Mouse (Mus musculus): ENCODE measurements at regions not wholly inside any gene's neighbourhood (a gene's known extent, or its start where the extent isn't known, plus 50 kb on each side); places are given as distances from the start of the nearest gene placed in this dataset.

DNA sequence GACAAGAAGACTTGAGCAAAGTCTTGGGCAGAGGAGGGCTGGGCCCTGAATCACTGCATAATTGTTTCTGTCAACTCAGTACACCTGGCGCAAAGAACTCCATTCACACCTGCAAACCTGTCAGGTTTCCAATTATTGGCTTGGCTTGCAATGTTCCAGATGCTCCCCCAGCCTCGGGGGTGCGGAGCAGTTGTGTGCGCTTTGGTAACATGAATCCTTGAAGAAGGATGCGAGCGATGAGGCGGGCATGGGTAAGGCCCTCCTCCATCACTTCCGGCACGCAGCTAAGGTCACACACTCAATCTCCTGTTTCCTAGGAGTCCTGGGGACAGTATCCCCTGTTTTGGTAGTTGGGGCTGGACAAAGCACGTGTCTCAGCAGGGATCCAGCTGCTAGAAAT, 81.6 kb upstream of the Pcdh8 start:
- no peak for DNase-seq

- DNase-seq, result no peak
Measured at GRCm38 (mm10) chr14:79851795-79852194, 80.7 kb upstream of the Pcdh8 start.

GRCm38 (mm10) chr14:79851231-79851630, 80.1 kb upstream of the Pcdh8 start:
- no peak for DNase-seq

GRCm38 (mm10) chr14:79849617-79850435, 78.7 kb upstream of the Pcdh8 start:
- DNase-seq, result no peak

DNA sequence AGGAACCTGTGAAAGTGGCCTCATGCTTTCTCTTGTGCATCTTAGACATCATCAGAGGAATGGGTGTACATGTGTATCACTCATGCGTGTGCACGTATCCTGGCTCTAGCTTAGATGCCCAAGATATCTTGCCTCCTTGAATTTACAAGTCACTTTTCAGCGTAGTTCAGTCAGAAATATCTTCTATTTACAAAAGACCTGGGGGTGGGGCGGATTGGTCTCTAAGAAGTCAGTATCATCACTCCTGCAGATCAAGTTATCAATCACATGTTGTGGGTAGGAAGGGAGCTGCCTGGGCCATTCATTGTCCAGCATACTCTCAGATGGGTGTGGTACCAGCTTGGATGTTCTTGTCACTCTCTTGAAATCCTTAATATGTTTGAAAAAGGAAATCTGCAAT, 77.0 kb upstream of the Pcdh8 start:
- no peak for DNase-seq

- DNase-seq, result no peak
Measured at GRCm38 (mm10) chr14:79844306-79844705, 73.2 kb upstream of the Pcdh8 start.

DNA sequence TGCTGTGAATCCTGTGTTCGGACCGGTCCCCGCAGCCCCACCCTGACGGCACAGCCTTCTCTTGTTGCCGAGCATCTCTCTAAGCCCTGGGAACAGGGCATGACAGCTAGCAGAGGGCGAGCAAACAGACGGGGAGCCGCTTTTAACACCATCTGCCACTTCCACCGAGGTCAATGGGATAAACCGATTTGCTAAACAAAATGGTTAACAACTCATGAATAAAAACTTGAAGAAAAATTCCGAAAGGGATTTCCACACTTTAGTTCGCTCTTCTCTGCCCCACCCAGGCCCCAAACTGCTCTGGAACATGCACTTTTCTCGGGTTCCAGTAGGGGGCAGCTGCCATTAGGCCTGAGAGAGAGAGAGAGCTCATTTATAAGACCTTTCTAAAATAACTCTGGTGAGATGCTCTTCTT, 72.0 kb upstream of the Pcdh8 start:
- DNase-seq, result no peak

- DNase-seq, result no peak
Measured at GRCm38 (mm10) chr14:79842734-79843133, 71.6 kb upstream of the Pcdh8 start.

- no peak for DNase-seq
Measured at GRCm38 (mm10) chr14:79837101-79837500, 66.0 kb upstream of the Pcdh8 start.

- DNase-seq, result no peak
Measured at GRCm38 (mm10) chr14:79836186-79836585, 65.1 kb upstream of the Pcdh8 start.

GRCm38 (mm10) chr14:79824670-79825446, 53.7 kb upstream of the Pcdh8 start:
- DNase-seq, result no peak

DNA sequence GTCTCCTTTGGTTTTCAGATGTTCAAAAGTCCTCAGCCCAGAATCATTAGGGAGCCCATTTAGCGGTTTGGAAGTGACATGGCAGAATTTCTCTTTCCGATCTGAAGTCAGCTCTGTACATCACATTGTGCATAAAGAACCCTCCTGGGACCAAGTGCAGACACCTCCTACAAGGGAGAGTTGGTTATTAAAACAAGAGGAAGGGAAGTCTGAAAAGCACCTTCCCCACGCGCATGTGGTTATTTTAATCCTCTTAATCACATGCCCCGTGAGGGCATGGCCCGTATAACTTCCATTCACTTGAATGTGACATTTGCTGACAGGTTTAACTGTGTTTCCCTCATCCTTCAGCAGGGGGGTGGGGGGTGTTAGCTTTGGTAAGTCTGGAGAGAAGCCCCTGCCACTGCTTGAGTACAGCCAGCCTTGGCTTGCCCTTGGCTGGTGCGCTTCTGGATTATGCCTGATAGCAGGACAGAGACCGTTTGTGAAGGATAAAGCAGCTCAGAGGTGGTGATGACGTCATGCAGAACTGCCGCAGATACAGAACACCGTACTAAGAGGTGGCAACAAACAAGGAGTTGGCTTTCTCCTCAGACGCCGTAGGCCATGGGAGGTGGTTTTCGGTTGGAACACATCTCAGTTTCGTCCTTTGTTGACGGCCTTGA, 51.5 kb upstream of the Pcdh8 start:
- DNase-seq, result no peak

DNA sequence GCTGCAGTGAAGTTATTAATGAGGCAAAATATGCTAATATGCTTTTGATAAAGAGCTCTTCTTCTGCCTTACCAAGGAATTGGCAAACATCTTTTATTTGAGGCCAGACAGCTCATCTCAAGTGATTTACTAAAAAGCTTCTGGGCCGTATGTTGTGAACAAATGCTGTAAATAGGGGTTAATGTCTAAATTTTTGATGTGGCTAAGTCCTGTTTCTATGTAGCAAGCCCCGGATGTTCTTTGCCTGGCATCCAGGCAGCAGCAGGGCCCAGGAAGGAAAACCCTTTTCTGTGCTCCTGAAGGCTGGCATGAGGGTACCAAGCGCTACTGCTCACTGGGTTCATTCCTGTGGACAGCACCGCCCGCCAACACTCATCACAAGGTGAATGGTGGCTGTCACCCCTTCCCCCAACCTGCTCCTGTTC, 50.9 kb upstream of the Pcdh8 start:
- no peak for DNase-seq

- no peak for DNase-seq
Measured at GRCm38 (mm10) chr14:79821352-79822010, 50.4 kb upstream of the Pcdh8 start.
